Mouse (Mus musculus): ENCODE measurements around the gene Alkal2.

The Alkal2 gene

GRCm38 (mm10) chr12:30928182-30928581, 44.1 kb downstream of the Alkal2 start:
- DNase-seq = no peak

- DNase-seq = no peak
Observed at GRCm38 (mm10) chr12:30933299-30933698, 49.2 kb downstream of the Alkal2 start.

- no peak for DNase-seq
Observed at GRCm38 (mm10) chr12:30936899-30937298, 52.8 kb downstream of the Alkal2 start.

Data from right cerebral cortex, adult 18-20 months (tissue).